Mouse (Mus musculus): ENCODE results near the gene Klhl10. TPM values are rescaled to one million over a fixed set of nuclear protein-coding genes. Genes with fewer than 3 reads are reported as not detected.

Gene Klhl10
- polyA plus RNA-seq, 1 experiment from 2014 or later = 0.93 TPM

- H3K36me3 ChIP-seq (ENCODE audit: control insufficient read depth, insufficient read depth, low read length) = peaks cover 7% of the 10 kb centered on the region
- no peak overlapping the region for H3K27ac ChIP-seq (replicated peaks; ENCODE audit: low read depth, low read length)
- H3K9ac ChIP-seq (ENCODE audit: low read length) = no peak overlapping the region
- 95% methylated on average over 1 of the region's 1 CpGs for WGBS
- no peak for DNase-seq (ENCODE audit: low spot score)
- no peaks in the 10 kb centered on the region for H3K27me3 ChIP-seq (ENCODE audit: control insufficient read depth, insufficient read depth, low read length)
- H3K4me1 ChIP-seq (ENCODE audit: control insufficient read depth, insufficient read depth, low read length) = peaks cover under 1% of the 10 kb centered on the region; the same call in 1 of the 2 replicates
- H3K4me2 ChIP-seq (ENCODE audit: low read depth, severe bottlenecking) = no peak overlapping the region
- no peak for ATAC-seq (ENCODE audit: insufficient number of reproducible peaks, low FRiP score, low TSS enrichment, low read depth)
- no peak overlapping the region for H3K4me3 ChIP-seq (ENCODE audit: low read depth, low read length)
- H3K9me3 ChIP-seq (ENCODE audit: control insufficient read depth, low read length) = no peaks in the 10 kb centered on the region
These were observed 23.6 kb downstream of the Klhl10 start for GRCm38 (mm10) chr11:100465229-100465792.

GRCm38 (mm10) chr11:100465833-100466232 is 24.1 kb downstream of the Klhl10 start:
- H3K27ac ChIP-seq (replicated peaks; ENCODE audit: low read depth, low read length) = no peak overlapping the region
- H3K4me2 ChIP-seq (ENCODE audit: low read depth, severe bottlenecking) = no peak overlapping the region
- ATAC-seq (ENCODE audit: insufficient number of reproducible peaks, low FRiP score, low TSS enrichment, low read depth) (no peak), DNase-seq (ENCODE audit: low spot score) (no peak)
- peaks cover 4% of the 10 kb centered on the region for H3K4me1 ChIP-seq (ENCODE audit: control insufficient read depth, insufficient read depth, low read length)
- no peak overlapping the region for H3K4me3 ChIP-seq (ENCODE audit: low read depth, low read length)
- H3K9me3 ChIP-seq (ENCODE audit: control insufficient read depth, low read length) = no peaks in the 10 kb centered on the region
- 96% methylated on average over 1 of the region's 1 CpGs for WGBS
- no peaks in the 10 kb centered on the region for H3K27me3 ChIP-seq (ENCODE audit: control insufficient read depth, insufficient read depth, low read length)
- no peak overlapping the region for H3K9ac ChIP-seq (ENCODE audit: low read length)
- H3K36me3 ChIP-seq (ENCODE audit: control insufficient read depth, insufficient read depth, low read length) = peaks cover 7% of the 10 kb centered on the region

GRCm38 (mm10) chr11:100471352-100472196 is 29.9 kb downstream of the Klhl10 start:
- peak overlapping the region; percentile 96 for H3K9ac ChIP-seq (ENCODE audit: low read length)
- H3K27me3 ChIP-seq (ENCODE audit: control insufficient read depth, insufficient read depth, low read length) = no peaks in the 10 kb centered on the region
- H3K9me3 ChIP-seq (ENCODE audit: control insufficient read depth, low read length) = no peaks in the 10 kb centered on the region
- ATAC-seq (ENCODE audit: insufficient number of reproducible peaks, low FRiP score, low TSS enrichment, low read depth) (no peak), DNase-seq (ENCODE audit: low spot score) (no peak)
- no peak overlapping the region for H3K27ac ChIP-seq (replicated peaks; ENCODE audit: low read depth, low read length)
- peaks cover 10% of the 10 kb centered on the region for H3K4me1 ChIP-seq (ENCODE audit: control insufficient read depth, insufficient read depth, low read length)
- peak overlapping the region; percentile 93 for H3K4me2 ChIP-seq (ENCODE audit: low read depth, severe bottlenecking)
- peak overlapping the region; percentile 78 for H3K4me3 ChIP-seq (ENCODE audit: low read depth, low read length)
- H3K36me3 ChIP-seq (ENCODE audit: control insufficient read depth, insufficient read depth, low read length) = peaks cover 4% of the 10 kb centered on the region; the same call in 1 of the 2 replicates
- WGBS = 4% methylated on average over 30 of the region's 30 CpGs

GRCm38 (mm10) chr11:100472197-100472934 is 30.6 kb downstream of the Klhl10 start, which contains the start of gene Klhl11:
TSS of gene Klhl11 (minus strand) at chr11:100472741.
- no peaks in the 10 kb centered on the region for H3K9me3 ChIP-seq (ENCODE audit: control insufficient read depth, low read length)
- peaks cover 8% of the 10 kb centered on the region; the same call in 1 of the 2 replicates for H3K36me3 ChIP-seq (ENCODE audit: control insufficient read depth, insufficient read depth, low read length)
- H3K4me1 ChIP-seq (ENCODE audit: control insufficient read depth, insufficient read depth, low read length) = peaks cover 10% of the 10 kb centered on the region
- peak within 1 kb of the TSS; percentile 78 for H3K4me3 ChIP-seq (ENCODE audit: low read depth, low read length)
- peak within 1 kb of the TSS; percentile 96 for H3K9ac ChIP-seq (ENCODE audit: low read length)
- 0 out of 2 replicates have a peak within 1 kb of the TSS, but pooled peaks have one; percentile 59 for H3K27ac ChIP-seq (replicated peaks; ENCODE audit: low read depth, low read length)
- ATAC-seq (ENCODE audit: insufficient number of reproducible peaks, low FRiP score, low TSS enrichment, low read depth) = peak; percentile 88
- peak; percentile 95 for DNase-seq (ENCODE audit: low spot score)
- H3K4me2 ChIP-seq (ENCODE audit: low read depth, severe bottlenecking) = peak within 1 kb of the TSS; percentile 93
- WGBS = under 1% methylated on average over 83 of the region's 83 CpGs
- H3K27me3 ChIP-seq (ENCODE audit: control insufficient read depth, insufficient read depth, low read length) = no peaks in the 10 kb centered on the region

- ATAC-seq (ENCODE audit: insufficient number of reproducible peaks, low FRiP score, low TSS enrichment, low read depth) = no peak
- peak overlapping the region; percentile 78 for H3K4me3 ChIP-seq (ENCODE audit: low read depth, low read length)
- WGBS = 34% methylated on average over 5 of the region's 5 CpGs
- H3K27ac ChIP-seq (replicated peaks; ENCODE audit: low read depth, low read length) = no peak overlapping the region
- DNase-seq (ENCODE audit: low spot score) = no peak
- H3K36me3 ChIP-seq (ENCODE audit: control insufficient read depth, insufficient read depth, low read length) = peaks cover 10% of the 10 kb centered on the region; the same call in 1 of the 2 replicates
- H3K4me1 ChIP-seq (ENCODE audit: control insufficient read depth, insufficient read depth, low read length) = peaks cover 10% of the 10 kb centered on the region
- H3K27me3 ChIP-seq (ENCODE audit: control insufficient read depth, insufficient read depth, low read length) = no peaks in the 10 kb centered on the region
- H3K9me3 ChIP-seq (ENCODE audit: control insufficient read depth, low read length) = no peaks in the 10 kb centered on the region
- H3K9ac ChIP-seq (ENCODE audit: low read length) = no peak overlapping the region
- no peak overlapping the region for H3K4me2 ChIP-seq (ENCODE audit: low read depth, severe bottlenecking)
These were observed 31.2 kb downstream of the Klhl10 start for GRCm38 (mm10) chr11:100472935-100473295.

- Histone ChIP-seq H3K36me3 (ENCODE audit: control insufficient read depth, insufficient read depth, low read length) (peaks cover 11% of the 10 kb centered on the region; the same call in 1 of the 2 replicates), H3K4me1 (ENCODE audit: control insufficient read depth, insufficient read depth, low read length) (peaks cover under 1% of the 10 kb centered on the region; the same call in 1 of the 2 replicates), H3K9ac (ENCODE audit: low read length) (no peak overlapping the region), H3K27ac (replicated peaks; ENCODE audit: low read depth, low read length) (no peak overlapping the region), H3K4me2 (ENCODE audit: low read depth, severe bottlenecking) (no peak overlapping the region), H3K9me3 (ENCODE audit: control insufficient read depth, low read length) (no peaks in the 10 kb centered on the region), H3K27me3 (ENCODE audit: control insufficient read depth, insufficient read depth, low read length) (no peaks in the 10 kb centered on the region), H3K4me3 (ENCODE audit: low read depth, low read length) (no peak overlapping the region)
- ATAC-seq (ENCODE audit: insufficient number of reproducible peaks, low FRiP score, low TSS enrichment, low read depth) = no peak
- WGBS = 95% methylated on average over 5 of the region's 5 CpGs
- DNase-seq (ENCODE audit: low spot score) = no peak
These were observed 34.6 kb downstream of the Klhl10 start for GRCm38 (mm10) chr11:100476281-100476680.

- Histone ChIP-seq H3K27ac (replicated peaks; ENCODE audit: low read depth, low read length) (no peak overlapping the region), H3K27me3 (ENCODE audit: control insufficient read depth, insufficient read depth, low read length) (no peaks in the 10 kb centered on the region), H3K4me2 (ENCODE audit: low read depth, severe bottlenecking) (no peak overlapping the region), H3K9me3 (ENCODE audit: control insufficient read depth, low read length) (no peaks in the 10 kb centered on the region), H3K36me3 (ENCODE audit: control insufficient read depth, insufficient read depth, low read length) (peaks cover 21% of the 10 kb centered on the region; the same call in 1 of the 2 replicates), H3K4me1 (ENCODE audit: control insufficient read depth, insufficient read depth, low read length) (no peaks in the 10 kb centered on the region), H3K4me3 (ENCODE audit: low read depth, low read length) (no peak overlapping the region), H3K9ac (ENCODE audit: low read length) (no peak overlapping the region)
- 83% methylated on average over 7 of the region's 7 CpGs for WGBS
- ATAC-seq (ENCODE audit: insufficient number of reproducible peaks, low FRiP score, low TSS enrichment, low read depth) (no peak), DNase-seq (ENCODE audit: low spot score) (no peak)
These were observed 37.4 kb downstream of the Klhl10 start for GRCm38 (mm10) chr11:100479152-100479551.

GRCm38 (mm10) chr11:100484461-100484860 is 42.7 kb downstream of the Klhl10 start:
- Histone ChIP-seq H3K4me2 (ENCODE audit: low read depth, severe bottlenecking) (no peak overlapping the region), H3K27ac (replicated peaks; ENCODE audit: low read depth, low read length) (no peak overlapping the region), H3K4me3 (ENCODE audit: low read depth, low read length) (no peak overlapping the region), H3K4me1 (ENCODE audit: control insufficient read depth, insufficient read depth, low read length) (no peaks in the 10 kb centered on the region), H3K27me3 (ENCODE audit: control insufficient read depth, insufficient read depth, low read length) (no peaks in the 10 kb centered on the region), H3K36me3 (ENCODE audit: control insufficient read depth, insufficient read depth, low read length) (peaks cover 26% of the 10 kb centered on the region; the same call in 1 of the 2 replicates), H3K9ac (ENCODE audit: low read length) (no peak overlapping the region), H3K9me3 (ENCODE audit: control insufficient read depth, low read length) (no peaks in the 10 kb centered on the region)
- no peak for ATAC-seq (ENCODE audit: insufficient number of reproducible peaks, low FRiP score, low TSS enrichment, low read depth)
- no peak for DNase-seq (ENCODE audit: low spot score)
- WGBS = 91% methylated on average over 3 of the region's 3 CpGs
